Mouse (Mus musculus): ENCODE measurements at regions not wholly inside any gene's neighbourhood (a gene's known extent, or its start where the extent isn't known, plus 50 kb on each side); places are given as distances from the start of the nearest gene placed in this dataset.

DNA sequence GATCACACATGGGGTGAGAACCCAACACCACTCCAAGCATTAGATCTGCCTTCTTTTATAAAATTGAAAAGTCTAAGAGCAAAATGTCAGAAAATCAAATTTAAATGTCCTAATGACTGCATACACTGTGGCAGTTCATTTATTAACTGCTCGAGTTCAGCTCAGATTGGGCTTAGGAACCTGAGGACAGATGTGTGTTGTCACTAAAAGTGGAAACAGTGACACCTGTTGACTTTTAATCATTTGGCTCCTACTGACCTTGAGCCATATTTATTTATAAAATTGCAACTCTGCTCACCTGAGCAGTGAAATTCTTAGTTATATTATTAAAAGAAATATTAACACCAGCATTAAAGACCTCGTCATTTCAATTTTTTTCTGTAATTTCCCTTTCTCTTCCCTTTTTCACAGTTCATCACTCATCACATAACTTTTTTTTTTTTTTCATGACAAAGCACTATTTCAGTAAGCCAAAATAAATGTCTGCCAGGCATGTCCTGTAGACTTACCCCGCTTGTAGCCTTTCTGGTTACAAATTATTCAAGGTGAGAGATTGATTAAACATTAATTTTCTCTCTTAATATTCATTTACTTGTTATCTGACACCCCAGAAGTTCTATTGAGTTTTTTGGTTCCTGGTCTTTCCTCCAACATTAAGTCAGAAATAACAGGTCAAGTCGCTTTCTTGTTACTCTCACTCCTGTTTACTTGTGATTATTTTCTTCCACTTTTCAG is 274.2 kb upstream of the Tet2 start:
- in situ Hi-C loops (cut with MboI; ENCODE audit: unreplicated experiment in 2 of 2) = loop anchor here in 1 of 2 experiments (25.0 kb wide), 2 partner anchors 482 to 732 kb away; partner anchors contain the start of genes Gstcd and Ints12

DNA sequence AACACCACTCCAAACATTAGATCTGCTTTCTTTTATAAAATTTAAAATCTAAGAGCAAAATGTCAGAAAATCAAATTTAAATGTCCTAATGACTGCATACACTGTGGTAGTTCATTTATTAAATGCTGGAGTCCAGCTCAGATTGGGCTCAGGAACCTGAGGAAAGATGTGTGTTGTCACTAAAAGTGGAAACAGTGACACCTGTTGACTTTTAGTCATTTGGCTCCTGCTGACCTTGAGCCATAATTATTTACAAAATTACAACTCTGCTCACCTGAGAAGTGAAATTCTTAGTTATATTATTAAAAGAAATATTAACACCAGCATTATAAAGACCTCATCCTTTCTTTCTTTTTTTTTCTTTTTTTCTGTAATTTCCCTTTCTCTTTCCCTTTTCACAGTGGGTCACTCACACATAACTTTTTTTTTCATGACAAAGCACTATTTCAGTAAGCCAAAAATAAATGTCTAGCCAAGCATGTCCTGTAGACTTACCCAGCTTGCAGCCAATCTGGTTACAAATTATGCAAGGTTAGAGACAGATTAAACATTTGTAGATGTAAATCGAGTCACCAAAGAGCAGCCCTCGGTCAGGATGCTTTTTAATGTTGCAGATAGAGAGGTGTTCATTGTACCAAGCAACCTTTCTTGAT is 288.9 kb upstream of the Tet2 start:
- in situ Hi-C loops (cut with MboI; ENCODE audit: unreplicated experiment in 2 of 2) = no loop called here

DNA sequence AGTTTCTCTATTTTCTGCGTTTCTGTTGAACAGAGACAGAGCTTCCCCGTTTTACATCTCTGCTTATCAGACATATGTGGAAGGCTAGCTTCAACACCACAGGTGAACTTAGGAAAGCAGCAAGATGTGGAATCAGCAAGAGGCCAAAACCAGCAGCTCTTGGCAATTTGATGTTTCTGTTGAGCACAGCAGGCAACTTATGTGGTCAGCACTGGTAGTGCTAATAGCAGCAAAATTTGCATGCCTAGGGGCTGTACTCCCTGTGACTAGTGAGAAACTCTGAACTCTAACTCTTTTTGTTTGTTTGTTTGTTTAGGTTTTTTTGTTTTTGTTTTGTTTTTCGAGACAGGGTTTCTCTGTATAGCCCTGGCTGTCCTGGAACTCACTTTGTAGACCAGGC is 289.5 kb upstream of the Tet2 start:
- in situ Hi-C loops (cut with MboI; ENCODE audit: unreplicated experiment in 2 of 2) = no loop called here

DNA sequence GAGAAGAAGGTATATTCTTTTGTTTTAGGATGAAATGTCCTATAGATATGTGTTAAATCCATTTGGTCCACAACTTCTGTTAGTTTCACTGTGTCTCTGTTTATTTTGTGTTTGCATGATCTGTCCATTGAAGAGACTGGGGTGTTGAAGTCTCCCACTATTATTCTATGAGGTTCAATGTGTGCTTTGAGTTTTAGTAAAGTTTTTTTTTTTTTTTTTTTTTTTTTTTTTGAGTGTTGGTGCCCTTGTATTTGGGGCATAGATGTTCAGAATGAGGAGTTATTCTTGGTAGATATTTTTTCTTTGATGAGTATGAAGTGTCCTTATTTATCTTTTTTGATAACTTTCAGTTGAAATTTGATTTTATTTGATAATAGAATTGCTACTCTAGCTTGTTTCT is 301.4 kb upstream of the Tet2 start:
- in situ Hi-C loops (cut with MboI; ENCODE audit: unreplicated experiment in 2 of 2) = no loop called here

DNA sequence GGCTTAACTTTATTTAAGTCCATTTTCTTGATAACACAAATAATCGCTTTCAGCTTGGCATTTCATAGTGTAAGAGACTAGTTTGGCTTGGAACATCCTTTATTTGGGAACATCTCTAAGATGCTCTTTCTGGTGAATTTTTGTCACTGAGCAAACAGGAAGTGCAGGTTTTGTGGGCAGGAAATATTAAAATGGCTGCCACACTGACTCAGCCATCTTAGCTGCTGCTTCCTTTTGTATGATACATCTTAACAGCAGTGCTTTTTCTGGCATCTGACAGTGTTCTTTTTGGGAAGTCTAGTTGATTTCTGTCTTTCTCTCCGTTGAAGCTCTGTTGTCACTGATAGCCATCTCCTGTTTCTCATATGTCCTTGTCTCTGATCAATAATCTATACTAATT is 329.4 kb upstream of the Tet2 start:
- in situ Hi-C loops (cut with MboI; ENCODE audit: unreplicated experiment in 2 of 2) = no loop called here

DNA sequence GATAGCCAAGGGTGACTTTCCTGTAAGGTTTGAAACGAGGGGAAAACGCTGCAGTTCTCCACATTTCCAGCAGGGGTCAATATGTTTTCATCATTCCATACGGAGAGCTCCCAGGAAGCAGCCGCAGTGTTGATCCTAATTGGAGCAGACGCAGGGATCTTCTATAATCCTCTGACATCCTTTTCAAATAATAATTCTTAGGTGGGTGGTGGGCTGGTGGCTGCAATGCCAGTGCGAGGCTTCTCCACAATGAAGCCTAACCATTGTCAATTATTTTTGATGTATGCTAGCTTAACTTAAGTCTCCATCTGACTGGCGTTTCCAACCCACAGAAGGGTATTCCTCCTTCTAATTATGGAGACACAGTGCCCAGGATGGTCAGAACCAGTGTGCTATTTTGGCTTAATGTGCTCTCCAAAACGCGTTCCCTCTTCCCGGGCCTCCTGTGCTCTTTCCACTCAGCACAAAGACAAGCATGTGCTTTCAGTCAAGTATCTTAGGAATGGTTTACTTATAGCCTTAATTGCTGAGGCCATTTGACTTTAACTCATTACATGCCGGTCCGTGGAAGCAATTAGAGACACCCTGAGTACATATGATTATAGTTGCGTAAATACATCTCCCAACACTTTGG is 331.6 kb upstream of the Tet2 start:
- in situ Hi-C loops (cut with MboI; ENCODE audit: unreplicated experiment in 2 of 2) = no loop called here

DNA sequence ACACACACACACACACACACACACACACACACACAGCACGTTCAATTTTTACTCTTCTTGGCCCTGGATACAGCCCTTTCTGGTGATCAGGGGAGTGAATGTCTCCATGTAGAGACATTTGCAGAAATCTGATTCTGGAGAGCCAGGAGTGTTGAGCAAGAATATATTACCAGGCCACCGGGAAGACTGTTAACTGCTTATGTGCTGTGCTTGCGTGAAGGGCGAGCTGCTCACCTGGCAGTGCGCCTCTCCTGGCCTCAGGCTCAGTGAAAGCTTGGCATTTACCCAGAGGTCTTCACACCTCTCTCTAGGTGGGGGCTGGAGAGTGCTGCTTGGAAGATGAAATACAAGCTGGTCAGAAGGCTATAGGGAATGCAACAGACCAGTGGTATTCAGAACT is 332.4 kb upstream of the Tet2 start:
- in situ Hi-C loops (cut with MboI; ENCODE audit: unreplicated experiment in 2 of 2) = no loop called here

DNA sequence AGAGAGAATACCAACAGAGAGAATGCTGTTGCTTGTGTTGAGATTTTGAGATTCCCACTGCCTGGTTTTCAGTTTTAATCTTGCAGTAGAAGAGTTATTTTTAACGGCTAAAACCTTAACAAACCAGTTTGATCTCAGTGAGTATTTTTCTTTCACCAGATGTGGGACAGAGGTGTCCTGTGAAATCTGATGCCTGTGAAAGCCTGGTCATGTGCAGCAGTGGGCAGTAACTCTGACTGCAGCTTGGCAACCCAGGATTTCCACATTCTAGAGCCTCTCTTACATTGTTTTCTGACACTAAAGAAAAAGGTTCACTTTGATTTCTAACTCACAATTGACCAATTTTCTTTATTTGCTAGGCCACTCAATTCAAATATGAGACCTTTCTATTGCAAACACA is 335.7 kb upstream of the Tet2 start:
- in situ Hi-C loops (cut with MboI; ENCODE audit: unreplicated experiment in 2 of 2) = no loop called here

DNA sequence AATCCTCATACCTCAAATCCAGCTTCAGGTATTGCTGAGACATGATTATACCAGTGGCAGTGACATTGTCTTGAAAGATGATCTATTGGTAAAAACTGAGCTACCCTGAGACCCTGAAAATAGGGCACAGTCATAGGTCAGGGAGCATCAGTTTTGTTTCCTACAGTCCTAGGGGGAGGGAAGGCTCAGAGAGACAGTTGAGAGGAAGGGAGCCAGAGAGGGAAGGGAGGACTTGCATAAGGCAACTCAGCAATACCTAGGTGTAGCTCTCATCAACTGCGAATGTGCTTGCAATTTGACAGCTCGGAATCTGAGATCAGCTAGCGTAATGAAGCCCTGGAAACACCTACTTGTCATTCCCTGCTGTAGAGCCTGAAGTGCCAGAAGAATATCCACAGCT is 334.4 kb upstream of the Cxxc4 start:
- in situ Hi-C loops (cut with MboI; ENCODE audit: unreplicated experiment in 2 of 2) = no loop called here

DNA sequence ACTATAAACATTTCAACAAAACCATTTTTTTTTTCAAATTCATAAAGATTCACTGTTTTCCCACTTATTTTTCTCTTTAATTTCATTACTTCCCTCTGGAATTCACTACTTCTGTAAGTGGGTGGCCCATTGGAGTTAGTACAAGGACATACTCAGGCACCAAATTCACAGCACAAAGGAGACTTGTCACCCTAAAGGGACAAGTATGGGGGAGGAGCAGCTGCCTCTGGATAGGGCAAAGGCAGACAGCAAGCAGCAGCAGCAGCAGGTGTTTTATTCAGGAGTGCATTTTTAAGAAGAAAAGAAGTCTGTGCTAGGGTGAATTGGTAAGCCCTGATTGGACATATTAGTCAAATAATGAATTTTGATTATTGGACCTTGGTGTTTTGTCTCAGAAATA is 314.1 kb upstream of the Cxxc4 start:
- in situ Hi-C loops (cut with MboI; ENCODE audit: unreplicated experiment in 2 of 2) = no loop called here

DNA sequence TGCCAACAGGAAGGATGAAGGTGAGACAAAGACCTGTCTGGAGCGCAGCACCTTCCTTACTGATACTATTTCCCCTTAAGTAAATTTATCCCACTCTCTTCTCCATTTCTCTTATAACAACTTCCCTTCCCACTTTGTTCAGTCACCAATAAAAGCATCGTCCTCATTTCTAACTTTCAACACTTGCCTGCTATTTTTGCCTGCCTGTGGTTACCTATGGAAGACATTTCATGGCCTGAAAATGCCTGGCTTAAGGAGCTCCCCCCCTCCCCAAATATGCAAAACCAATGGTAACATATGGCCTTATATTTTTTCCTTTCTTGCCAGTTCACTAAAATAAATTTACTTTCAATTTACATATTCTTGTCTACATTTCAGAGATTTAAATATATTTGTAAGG is 271.0 kb upstream of the Cxxc4 start:
- in situ Hi-C loops (cut with MboI; ENCODE audit: unreplicated experiment in 2 of 2) = no loop called here

DNA sequence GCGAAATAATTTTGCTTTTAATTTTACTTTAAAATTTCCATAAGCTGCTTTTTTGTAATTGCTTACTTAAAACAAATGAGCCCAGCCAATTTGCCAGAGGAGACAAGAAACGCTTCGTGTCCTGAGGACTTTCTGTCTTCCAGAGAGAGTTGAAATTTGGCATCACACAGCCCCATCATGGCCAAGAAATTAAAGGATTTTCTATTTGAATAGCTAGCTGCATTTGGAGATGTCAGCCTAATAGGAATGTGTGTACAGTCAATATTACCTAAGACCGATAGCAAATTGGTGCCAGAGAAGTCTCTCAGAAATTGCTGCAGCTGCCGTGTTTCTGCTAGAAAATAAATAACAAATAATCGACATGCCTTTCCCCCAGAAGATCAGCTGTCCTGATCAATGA is 268.1 kb upstream of the Cxxc4 start:
- in situ Hi-C loops (cut with MboI; ENCODE audit: unreplicated experiment in 2 of 2) = no loop called here

DNA sequence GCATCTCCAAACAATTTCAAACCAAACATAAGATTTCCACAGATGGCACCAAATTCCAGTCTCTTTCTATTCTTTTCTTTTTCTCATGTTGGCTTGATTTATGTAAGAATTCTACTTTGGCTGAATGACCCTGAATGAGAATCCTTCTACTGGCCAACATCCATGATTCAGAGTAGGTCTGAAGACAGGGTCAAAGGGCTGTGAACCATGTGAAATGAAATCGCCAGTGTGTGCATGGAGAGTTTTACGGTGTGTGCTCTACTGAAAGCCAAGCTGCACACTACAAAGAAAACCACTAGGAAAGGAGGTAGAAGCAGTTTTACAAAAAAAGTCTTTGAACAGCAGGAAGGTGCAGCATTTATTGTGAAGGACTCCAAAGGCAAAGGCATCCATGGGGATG is 263.5 kb upstream of the Cxxc4 start:
- in situ Hi-C loops (cut with MboI; ENCODE audit: unreplicated experiment in 2 of 2) = no loop called here

DNA sequence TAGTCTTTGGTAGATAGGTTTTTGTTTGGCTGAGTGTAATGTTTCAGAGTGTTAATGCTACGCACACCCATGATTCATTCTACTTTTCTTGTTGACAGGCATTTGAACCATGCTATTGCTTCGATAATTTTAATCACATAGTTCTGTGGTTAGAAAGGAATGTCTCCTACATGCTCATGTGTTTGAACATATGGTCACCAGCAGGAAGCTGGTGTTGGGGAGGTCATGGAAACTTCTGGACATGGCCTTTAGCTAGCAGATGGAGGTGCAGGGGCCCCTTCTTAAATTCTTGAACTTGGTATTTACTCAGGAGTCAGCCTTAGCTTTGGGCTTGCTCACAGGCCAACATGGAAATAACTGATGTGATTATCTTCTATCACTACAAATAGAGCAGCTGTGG is 248.6 kb upstream of the Cxxc4 start:
- in situ Hi-C loops (cut with MboI; ENCODE audit: unreplicated experiment in 2 of 2) = no loop called here

DNA sequence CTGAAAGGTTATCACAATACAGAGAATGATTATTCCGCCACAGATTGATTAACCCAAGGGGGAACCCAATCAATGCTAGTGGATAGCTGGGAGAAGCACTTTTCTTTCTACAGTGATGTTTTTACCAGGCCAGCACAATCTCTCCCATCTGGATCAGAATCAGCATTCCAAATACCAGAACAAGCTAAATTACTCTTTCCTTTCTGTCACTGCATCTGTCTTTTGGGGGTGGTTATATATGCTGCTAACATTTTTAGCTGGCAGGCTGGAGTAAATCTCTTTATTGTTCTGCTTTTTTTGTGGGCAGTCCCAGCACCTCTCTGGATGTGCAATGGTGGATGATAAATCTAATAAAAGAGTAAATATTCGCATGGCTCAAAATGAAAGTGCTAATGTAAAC is 242.3 kb upstream of the Cxxc4 start:
- in situ Hi-C loops (cut with MboI; ENCODE audit: unreplicated experiment in 2 of 2) = no loop called here

DNA sequence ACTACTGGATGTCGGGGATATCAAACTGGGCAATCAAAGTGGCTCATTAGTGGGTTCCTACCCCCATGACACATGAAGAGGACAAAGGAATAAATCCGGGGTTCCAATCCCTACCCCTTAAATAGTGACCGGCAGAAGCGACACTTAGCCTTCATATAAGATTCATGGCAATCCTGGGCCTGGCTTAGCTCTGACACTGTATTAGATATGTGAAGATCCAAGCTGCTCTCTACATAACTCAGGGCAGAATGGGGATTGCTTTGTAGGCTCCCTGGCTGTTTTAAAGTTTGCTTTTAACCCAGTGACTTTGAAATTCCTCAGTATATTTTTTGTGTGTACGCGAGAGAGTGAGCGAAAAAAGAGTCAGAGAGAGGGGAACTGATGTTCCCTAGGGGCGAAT is 236.3 kb upstream of the Cxxc4 start:
- in situ Hi-C loops (cut with MboI; ENCODE audit: unreplicated experiment in 2 of 2) = no loop called here

DNA sequence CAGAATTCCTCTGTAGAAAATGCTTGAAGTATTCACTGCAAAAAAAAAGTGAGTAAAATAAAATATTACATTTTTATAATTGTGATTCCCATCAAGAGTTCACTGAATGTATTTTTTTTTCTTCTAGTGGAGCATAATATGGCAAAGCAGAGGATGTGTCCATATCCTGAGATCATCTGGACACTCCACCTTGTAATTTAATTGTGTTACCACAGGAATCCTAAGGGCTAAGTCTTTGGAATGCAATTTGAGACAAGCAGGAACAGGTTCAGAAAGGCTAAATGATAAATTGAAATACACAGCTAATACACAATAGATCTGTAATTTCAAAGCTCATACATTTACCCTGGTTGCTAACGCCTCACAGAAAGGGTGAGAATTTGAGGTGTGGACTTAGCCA is 235.7 kb upstream of the Cxxc4 start:
- in situ Hi-C loops (cut with MboI; ENCODE audit: unreplicated experiment in 2 of 2) = no loop called here

DNA sequence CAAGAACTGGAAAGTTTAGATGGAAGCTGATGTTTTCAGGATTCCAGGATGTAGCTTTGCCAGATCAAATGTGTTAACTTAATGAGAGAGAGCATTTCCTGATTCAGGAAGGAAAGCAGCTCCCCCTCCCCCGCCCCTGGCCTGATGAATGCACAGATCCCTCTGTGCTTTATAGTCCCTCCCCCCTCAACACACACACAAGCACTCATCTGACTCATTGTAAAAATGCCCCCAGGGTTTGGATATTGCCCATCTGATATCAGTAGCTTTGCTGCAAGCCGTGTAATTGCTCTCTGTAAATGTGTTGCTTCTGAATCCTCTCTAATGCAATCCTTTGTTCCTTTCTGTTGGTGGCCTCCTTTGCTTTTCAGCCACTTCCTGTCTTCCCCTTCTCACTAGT is 221.5 kb upstream of the Cxxc4 start:
- in situ Hi-C loops (cut with MboI; ENCODE audit: unreplicated experiment in 2 of 2) = no loop called here

DNA sequence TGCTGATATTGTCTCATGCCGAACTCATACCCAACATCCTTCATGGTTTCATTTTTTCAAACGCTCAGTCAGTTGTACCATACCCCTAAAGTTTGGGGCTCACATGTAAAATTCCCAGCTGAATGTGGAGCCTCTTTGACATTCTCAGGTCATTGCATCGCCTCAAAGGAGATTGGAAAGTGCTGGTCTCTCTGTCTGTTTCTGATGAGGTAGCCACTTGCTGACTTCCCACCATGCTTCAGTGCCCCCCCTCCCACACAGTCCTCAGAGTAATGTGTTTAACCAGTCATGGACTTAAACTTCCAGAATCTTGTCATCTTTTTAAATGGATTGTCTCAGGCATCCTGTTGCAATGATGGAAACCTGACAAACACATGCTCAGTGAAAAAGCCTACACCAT is 220.9 kb upstream of the Cxxc4 start:
- in situ Hi-C loops (cut with MboI; ENCODE audit: unreplicated experiment in 2 of 2) = no loop called here

DNA sequence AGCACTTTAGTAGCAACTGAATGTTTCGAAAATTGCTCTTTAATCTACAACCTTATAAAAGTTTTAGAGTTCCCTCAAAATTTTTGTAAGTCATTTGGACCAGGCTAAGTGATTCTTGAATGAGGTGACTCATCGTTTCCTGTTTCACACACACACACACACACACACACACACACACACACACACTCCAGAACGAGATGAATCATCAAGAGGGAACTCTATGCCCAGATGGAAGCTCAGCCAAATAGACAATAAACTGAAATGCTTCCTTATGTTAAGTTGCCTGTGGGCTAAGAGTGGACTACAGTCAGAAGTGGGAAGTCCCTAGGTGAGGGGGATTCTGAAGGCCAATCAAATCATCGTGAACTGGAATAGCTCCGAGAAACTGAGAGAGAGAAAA is 202.4 kb upstream of the Cxxc4 start:
- in situ Hi-C loops (cut with MboI; ENCODE audit: unreplicated experiment in 2 of 2) = no loop called here

DNA sequence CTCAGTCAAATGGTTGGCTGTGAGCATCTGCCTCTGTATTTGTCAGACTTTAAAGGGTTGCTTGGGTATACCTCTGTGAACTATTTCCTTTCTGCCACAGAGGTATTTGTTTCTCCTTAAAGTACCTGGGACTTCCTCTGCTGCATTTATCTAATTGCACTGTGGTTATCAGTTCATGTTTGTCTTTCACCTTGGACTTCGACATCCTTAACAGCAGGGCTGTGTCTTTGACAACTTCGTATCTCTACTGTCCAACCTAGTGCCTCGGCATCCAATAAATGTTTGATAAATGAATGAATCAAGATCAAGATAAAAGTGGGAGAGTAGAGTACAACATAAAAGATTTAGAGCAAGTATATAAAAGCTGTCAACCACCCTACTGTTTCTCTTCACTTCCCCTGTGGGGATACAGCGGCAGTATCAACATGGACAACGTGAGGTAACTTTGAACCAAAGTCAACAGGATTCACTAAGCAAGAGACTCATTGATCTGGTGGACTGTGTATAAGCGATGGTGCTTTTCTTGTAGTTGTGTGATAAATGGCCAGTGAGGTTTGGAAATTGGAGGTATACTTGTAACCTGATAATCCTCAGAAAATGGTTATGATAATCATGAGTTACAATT is 199.9 kb upstream of the Cxxc4 start:
- in situ Hi-C loops (cut with MboI; ENCODE audit: unreplicated experiment in 2 of 2) = no loop called here

DNA sequence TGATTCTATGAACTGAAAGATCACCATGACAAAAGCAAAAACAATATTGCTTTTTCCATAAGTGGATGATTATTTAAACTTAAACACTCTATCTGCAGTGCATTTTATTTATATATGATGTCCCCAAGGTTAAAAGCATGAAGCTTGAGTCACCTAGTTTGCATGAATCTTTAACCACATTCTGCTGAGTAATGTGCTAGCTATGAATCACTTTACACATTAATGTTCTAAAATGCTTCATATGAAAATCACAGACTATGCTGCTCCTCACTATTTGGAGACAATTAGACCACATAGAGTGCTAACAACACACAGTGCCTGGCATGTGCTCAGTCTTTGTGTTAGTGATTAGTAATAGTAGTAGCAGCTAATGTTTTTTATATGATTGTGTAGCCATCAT is 185.6 kb upstream of the Cxxc4 start:
- in situ Hi-C loops (cut with MboI; ENCODE audit: unreplicated experiment in 2 of 2) = no loop called here

All from v-Abl transformed pro-B cells (cell line).